10 mouse cellular contexts compared by ENCODE assay signal in genomic region chr1:74884196-74885141, GRCm38 (mm10). TPM values are rescaled to one million over a fixed set of nuclear protein-coding genes. Genes with fewer than 3 reads are reported as not detected.
DNase-seq lines count a peak whose midpoint lies in the region; ATAC-seq and TF ChIP-seq lines count a peak whose summit lies in the region.
"Had no signal": no experiment of that assay in that cellular context is flagged by ENCODE, and none has a peak within 500 bp of the region (broad histone marks: within the 10 kb centered on the region; RNA-seq: fewer than 3 reads in every experiment).

No protein-coding gene starts in this region.

- no peak for TF ChIP-seq EP300 in heart, adult 2 months (IDR thresholded peaks at IDR 0.05; ENCODE audit: insufficient read depth, low read depth, low read length)

- no peak for TF ChIP-seq CTCF in heart, adult 2 months (IDR thresholded peaks at IDR 0.05)

- no peak overlapping the region for H3K9ac ChIP-seq in heart, adult 2 months (ENCODE audit: low read depth, low read length)
- H3K9ac ChIP-seq in hindbrain, embryonic 15.5 days = 0 out of 2 replicates have a peak overlapping the region, but pooled peaks have one; percentile 27
- no peak overlapping the region; the same call in 1 of the 2 replicates for H3K9ac ChIP-seq in midbrain, embryonic 13.5 days (replicated peaks)
- H3K9ac ChIP-seq: liver, embryonic 14.5 days had no signal

- H3K9me3 ChIP-seq in hindbrain, embryonic 15.5 days = no peaks in the 10 kb centered on the region
- no peaks in the 10 kb centered on the region for H3K9me3 ChIP-seq in midbrain, embryonic 13.5 days

- no peaks in the 10 kb centered on the region for H3K79me2 ChIP-seq in heart, adult 2 months (replicated peaks; ENCODE audit: control insufficient read depth, insufficient read depth, low read length)

- no peak overlapping the region for H3K27ac ChIP-seq in heart, adult 2 months
- no peak overlapping the region for H3K27ac ChIP-seq in hindbrain, embryonic 15.5 days (replicated peaks)
- H3K27ac ChIP-seq in midbrain, embryonic 13.5 days = no peak overlapping the region
- H3K27ac ChIP-seq: liver, embryonic 14.5 days had no signal

- WGBS in heart, adult 2 months = 2% methylated on average over 57 of the region's 57 CpGs
- WGBS in hindbrain, embryonic 15.5 days = under 1% methylated on average over 57 of the region's 57 CpGs
- WGBS in midbrain, embryonic 13.5 days = under 1% methylated on average over 57 of the region's 57 CpGs

- peak overlapping the region; percentile 27 for H3K4me3 ChIP-seq in heart, adult 2 months
- H3K4me3 ChIP-seq in hindbrain, embryonic 15.5 days = peak overlapping the region; percentile 23
- peak overlapping the region; percentile 30 for H3K4me3 ChIP-seq in midbrain, embryonic 13.5 days (replicated peaks)

- peaks cover 28% of the 10 kb centered on the region for H3K27me3 ChIP-seq in heart, adult 2 months (ENCODE audit: control insufficient read depth, insufficient read depth, low read length)
- H3K27me3 ChIP-seq in hindbrain, embryonic 15.5 days = peaks cover 86% of the 10 kb centered on the region
- peaks cover 92% of the 10 kb centered on the region for H3K27me3 ChIP-seq in midbrain, embryonic 13.5 days

- no peaks in the 10 kb centered on the region for H3K36me3 ChIP-seq in heart, adult 2 months (ENCODE audit: control insufficient read depth, insufficient read depth, low read length)
- H3K36me3 ChIP-seq in hindbrain, embryonic 15.5 days = no peaks in the 10 kb centered on the region
- H3K36me3 ChIP-seq in midbrain, embryonic 13.5 days = no peaks in the 10 kb centered on the region

- peak overlapping the region; percentile 48 for H3K4me2 ChIP-seq in hindbrain, embryonic 15.5 days
- peak overlapping the region; percentile 46 for H3K4me2 ChIP-seq in midbrain, embryonic 13.5 days (replicated peaks)

- no peak for DNase-seq in heart, adult 2 months
- DNase-seq in heart, adult 18-20 months = no peak
- peak; percentile 49 for DNase-seq in embryo, embryonic 11 days
- no peak for DNase-seq in left cerebral cortex, postnatal 14 days (ENCODE audit: low spot score in 2 of 2)
- DNase-seq in right cerebral cortex, adult 18-20 months = no peak
- DNase-seq in ovary, postnatal 14 days (ENCODE audit: low spot score) = no peak
- DNase-seq: adrenal gland, adult 2 months had no signal

- TF ChIP-seq POLR2A in heart, adult 2 months (IDR thresholded peaks at IDR 0.05; ENCODE audit: insufficient read depth, low read depth, low read length) = no peak

- no peaks in the 10 kb centered on the region; the same call in 1 of the 2 replicates for H3K4me1 ChIP-seq in heart, adult 2 months (ENCODE audit: control insufficient read depth, insufficient read depth, low read length)
- peaks cover 37% of the 10 kb centered on the region for H3K4me1 ChIP-seq in hindbrain, embryonic 15.5 days (replicated peaks)
- H3K4me1 ChIP-seq in midbrain, embryonic 13.5 days (replicated peaks) = peaks cover 34% of the 10 kb centered on the region

- no peak for ATAC-seq in hindbrain, embryonic 15.5 days (ENCODE audit: low FRiP score, low read depth)
- no peak for ATAC-seq in midbrain, embryonic 13.5 days

- intact Hi-C loops in heart, adult 2 months (cut with DNase I) = no loop called here
- intact Hi-C loops in left cerebral cortex, postnatal 14 days (cut with DNase I) = loop anchor here (10.0 kb wide), 1 partner anchor 240 kb away; no protein-coding TSS in a partner anchor

RNA-seq across cellular contexts. Expression of gene Fev, which starts 0.8 kb away (rescaled TPM):
- total RNA-seq in heart, adult 2 months (2021) = not detected
- 0.10 TPM in 1 of 2 replicates, not detected in the other for polyA plus RNA-seq in heart, adult 2 months (2012; rRNA removed)
- not detected for total RNA-seq in heart, adult 18-20 months (2021)
- 3.5 and 5.0 TPM in 2 replicates for polyA plus RNA-seq in hindbrain, embryonic 15.5 days (2015; fragmentation: Nextera tagmentation; extraction: Ambion mirVana)
- polyA plus RNA-seq in midbrain, embryonic 13.5 days (2015; fragmentation: Nextera tagmentation; extraction: Ambion mirVana) = 1.8 and 5.1 TPM in 2 replicates
- total RNA-seq in left cerebral cortex, postnatal 14 days (2021) = not detected

RNA-seq across cellular contexts. Expression of gene Cryba2, which starts 8.5 kb away (rescaled TPM):
- not detected for total RNA-seq in heart, adult 2 months (2021)
- 0.16 TPM in 1 of 2 replicates, not detected in the other for polyA plus RNA-seq in heart, adult 2 months (2012; rRNA removed)
- total RNA-seq in heart, adult 18-20 months (2021) = not detected
- polyA plus RNA-seq in hindbrain, embryonic 15.5 days (2015; fragmentation: Nextera tagmentation; extraction: Ambion mirVana) = 1.8 and 2.9 TPM in 2 replicates
- polyA plus RNA-seq in midbrain, embryonic 13.5 days (2015; fragmentation: Nextera tagmentation; extraction: Ambion mirVana) = 0.64 and 1.9 TPM in 2 replicates
- under 1 TPM in 1 of 2 experiments, not detected in 1; 0.51 TPM for total RNA-seq in left cerebral cortex, postnatal 14 days (2021)
- polyA plus RNA-seq: liver, embryonic 14.5 days had no signal

RNA-seq across cellular contexts. Expression of gene Cdk5r2, which starts 29.7 kb away (rescaled TPM):
- total RNA-seq in heart, adult 2 months (2021) = under 1 TPM in 1 of 2 experiments, not detected in 1; 0.07 TPM
- polyA plus RNA-seq in heart, adult 2 months (2012; rRNA removed) = 0.06 and 0.15 TPM in 2 replicates
- total RNA-seq in heart, adult 18-20 months (2021) = not detected
- 11.1 and 12.4 TPM in 2 replicates for polyA plus RNA-seq in hindbrain, embryonic 15.5 days (2015; fragmentation: Nextera tagmentation; extraction: Ambion mirVana)
- polyA plus RNA-seq in midbrain, embryonic 13.5 days (2015; fragmentation: Nextera tagmentation; extraction: Ambion mirVana) = 4.8 and 7.1 TPM in 2 replicates
- total RNA-seq in left cerebral cortex, postnatal 14 days (2021) = 100 to 1,000 TPM; 566 to 585 TPM

RNA-seq across cellular contexts. Expression of gene Cfap65, which starts 50.9 kb away (rescaled TPM):
- total RNA-seq in heart, adult 2 months (2021) = not detected
- 0.03 and 2.3 TPM in 2 replicates for polyA plus RNA-seq in heart, adult 2 months (2012; rRNA removed)
- under 1 TPM in 1 of 2 experiments, not detected in 1; 0.33 TPM for total RNA-seq in heart, adult 18-20 months (2021)
- polyA plus RNA-seq in hindbrain, embryonic 15.5 days (2015; fragmentation: Nextera tagmentation; extraction: Ambion mirVana) = 0.83 and 1.2 TPM in 2 replicates
- polyA plus RNA-seq in midbrain, embryonic 13.5 days (2015; fragmentation: Nextera tagmentation; extraction: Ambion mirVana) = 0.24 and 0.42 TPM in 2 replicates
- 1 to 10 TPM; 1.9 TPM for total RNA-seq in left cerebral cortex, postnatal 14 days (2021)

Comparison
In these comparisons a context has a peak if more than half of its experiments do, and no peak if none do; other contexts are left out.
1. RNA of gene Cdk5r2, which starts 29.7 kb away (total RNA-seq): 566 to 585 TPM in left cerebral cortex, postnatal 14 days; 0.07 TPM in heart, adult 2 months and not detected in heart, adult 18-20 months; every median in the first group is over 100 times any median in the second.
2. Peak in every context shown above with its lines, with median percentiles within 50 percentile points of each other: H3K4me3 ChIP-seq.